Mouse (Mus musculus) testis, adult 2 months (tissue): ENCODE data around the gene Glipr2.

ENCODE experiments used
- CTCF ChIP-seq: fragments of 200-500 bp; IDR thresholded peaks from 2 replicates; pipeline ENCODE4 v1.5.1; 2012; ENCODE audit warnings: low read depth, mild to moderate bottlenecking, inconsistent platforms, low read length, moderate library complexity; ENCODE audit not compliant: control insufficient read depth, insufficient read depth, insufficient replicate concordance
- POLR2A ChIP-seq: fragments of 200-500 bp; IDR thresholded peaks from 2 replicates; pipeline ENCODE4 v1.6.1; 2012; ENCODE audit warnings: low read depth, mild to moderate bottlenecking, inconsistent platforms, low read length, moderate library complexity; ENCODE audit not compliant: control insufficient read depth

GRCm38 (mm10) chr4:44023681-44024080 lies 66.5 kb downstream of the Glipr2 start:
- no peak for TF ChIP-seq CTCF
- TF ChIP-seq POLR2A, result no peak
